Mouse (Mus musculus): ENCODE data around the gene Jmjd8. TPM values are rescaled to one million over a fixed set of nuclear protein-coding genes. Genes with fewer than 3 reads are reported as not detected.
"Not testable (repeated sequence)": the region's sequence is repeated elsewhere in the genome, so short reads cannot be mapped to it uniquely, and the experiment has no call there.

Gene Jmjd8
- polyA plus RNA-seq, 1 experiment from 2014 or later, result 72.8 TPM

DNA sequence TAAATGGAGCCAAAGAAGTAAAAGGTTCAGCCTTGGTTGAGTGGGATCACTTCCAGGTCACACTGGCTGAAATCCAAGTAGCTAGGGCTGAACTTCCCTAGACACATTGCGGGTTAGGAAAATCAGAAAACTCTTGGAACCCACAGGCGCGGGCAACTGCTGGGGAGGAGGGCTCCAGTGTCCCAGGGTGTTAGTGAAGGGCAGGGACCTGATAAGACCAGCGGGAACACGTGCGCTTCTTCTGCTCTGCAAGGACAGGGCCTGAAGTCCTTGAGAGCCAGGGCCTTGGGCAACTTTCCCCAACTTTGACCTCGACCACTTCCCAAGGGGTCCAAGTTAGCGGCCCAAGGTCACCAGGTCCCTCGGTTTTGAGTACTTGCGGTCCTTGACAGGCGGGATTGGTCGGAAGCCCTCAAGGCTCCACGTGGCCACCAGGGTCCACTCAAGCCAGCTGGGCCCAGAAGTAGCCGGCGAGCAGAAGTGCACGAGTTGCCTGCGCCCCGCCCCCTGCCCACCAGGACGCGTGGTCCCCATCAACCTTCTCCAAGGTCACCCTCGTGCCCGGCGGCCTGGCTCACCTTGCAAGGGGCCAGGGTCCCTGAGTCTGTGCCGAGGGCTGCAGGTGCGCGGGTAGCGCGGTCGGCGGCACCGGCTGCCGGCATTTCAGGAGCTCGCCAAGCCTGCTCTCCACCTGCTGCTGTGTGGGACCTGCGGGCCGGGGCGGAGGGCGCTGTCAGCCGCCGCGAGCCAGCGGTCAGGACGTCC lies 39.4 kb downstream of the Jmjd8 start:
- no peaks in the 10 kb centered on the region for H3K36me3 ChIP-seq
- WGBS, result 1% methylated on average over 38 of the region's 42 CpGs
- peak; percentile 5 for ATAC-seq
- H3K4me1 ChIP-seq (replicated peaks), result peaks cover 17% of the 10 kb centered on the region
- peak overlapping the region; percentile 92 for H3K4me2 ChIP-seq (replicated peaks)
- peaks cover 9% of the 10 kb centered on the region; the same call in 1 of the 2 replicates for H3K27me3 ChIP-seq
- H3K4me3 ChIP-seq (replicated peaks), result peak overlapping the region; percentile 87
- H3K9me3 ChIP-seq, result no peaks in the 10 kb centered on the region
- H3K9ac ChIP-seq (replicated peaks), result peak overlapping the region; percentile 82
- peak overlapping the region; percentile 45 for H3K27ac ChIP-seq

DNA sequence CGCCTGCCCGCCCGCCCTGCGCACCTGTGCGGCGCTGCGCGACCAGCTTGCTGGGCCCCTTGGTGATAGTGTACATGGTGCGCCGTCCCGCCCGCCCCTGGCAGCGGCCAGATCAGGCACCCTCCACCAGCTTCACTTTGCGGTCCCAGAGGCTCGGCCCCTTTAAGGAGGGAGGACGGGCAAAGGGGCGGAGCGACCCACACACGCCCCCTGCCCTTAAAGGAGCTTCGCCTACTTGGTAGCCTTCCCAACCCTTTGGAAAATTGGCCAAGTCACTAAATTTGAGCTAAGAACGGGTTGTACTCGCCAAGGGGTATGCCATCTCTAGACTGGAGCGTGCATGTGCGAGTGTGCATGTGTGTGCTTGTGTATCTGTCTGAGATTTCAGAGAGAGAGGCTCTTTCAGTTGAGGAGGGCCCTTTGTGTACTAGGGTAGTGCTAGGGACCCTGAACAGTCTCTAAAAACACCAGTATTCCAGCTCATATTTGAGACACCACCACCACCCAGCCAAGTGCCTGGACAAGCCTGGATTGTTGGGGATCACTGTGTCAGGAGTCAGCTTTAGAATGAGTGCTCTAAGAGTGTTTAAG lies 40.0 kb downstream of the Jmjd8 start, which contains the start of gene Mcrip2:
TSS of gene Mcrip2 (minus strand) at position 164 of the 591 bp plus-strand sequence.
- WGBS, result 1% methylated on average over 22 of the region's 24 CpGs
- no peaks in the 10 kb centered on the region for H3K36me3 ChIP-seq
- peaks cover 9% of the 10 kb centered on the region; the same call in 1 of the 2 replicates for H3K27me3 ChIP-seq
- H3K4me1 ChIP-seq (replicated peaks), result peaks cover 18% of the 10 kb centered on the region
- H3K9me3 ChIP-seq, result no peaks in the 10 kb centered on the region
- H3K4me3 ChIP-seq (replicated peaks), result peak within 1 kb of the TSS; percentile 87
- H3K27ac ChIP-seq, result peak within 1 kb of the TSS; percentile 45
- ATAC-seq, result peak; percentile 90
- peak within 1 kb of the TSS; percentile 92 for H3K4me2 ChIP-seq (replicated peaks)
- H3K9ac ChIP-seq (replicated peaks), result peak within 1 kb of the TSS; percentile 82

DNA sequence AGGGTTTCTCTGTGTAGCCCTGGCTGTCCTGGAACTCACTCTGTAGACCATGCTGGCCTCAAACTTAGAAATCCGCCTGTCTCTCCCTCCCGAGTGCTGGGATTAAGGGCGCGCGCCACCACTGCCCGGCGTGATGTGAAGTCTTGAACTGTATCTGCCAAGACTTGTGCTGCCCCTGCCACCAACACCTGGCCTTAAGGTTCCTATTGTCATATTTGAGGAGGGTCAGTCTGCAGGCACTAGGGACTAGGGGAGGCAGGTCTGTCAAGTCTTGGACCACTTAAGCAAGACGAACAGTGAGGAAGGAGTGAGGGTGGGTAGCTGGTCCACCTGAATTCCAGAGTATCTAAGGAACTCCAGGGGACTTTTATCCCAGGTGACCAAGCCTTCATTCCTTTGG lies 40.8 kb downstream of the Jmjd8 start:
- no peak overlapping the region for H3K4me2 ChIP-seq (replicated peaks)
- WGBS, result 83% methylated on average over 8 of the region's 8 CpGs
- H3K9ac ChIP-seq (replicated peaks), result no peak overlapping the region
- ATAC-seq, result no peak
- H3K9me3 ChIP-seq, result no peaks in the 10 kb centered on the region
- H3K36me3 ChIP-seq, result no peaks in the 10 kb centered on the region
- peaks cover 9% of the 10 kb centered on the region; the same call in 1 of the 2 replicates for H3K27me3 ChIP-seq
- peaks cover 26% of the 10 kb centered on the region for H3K4me1 ChIP-seq (replicated peaks)
- no peak overlapping the region for H3K4me3 ChIP-seq (replicated peaks)
- no peak overlapping the region for H3K27ac ChIP-seq

DNA sequence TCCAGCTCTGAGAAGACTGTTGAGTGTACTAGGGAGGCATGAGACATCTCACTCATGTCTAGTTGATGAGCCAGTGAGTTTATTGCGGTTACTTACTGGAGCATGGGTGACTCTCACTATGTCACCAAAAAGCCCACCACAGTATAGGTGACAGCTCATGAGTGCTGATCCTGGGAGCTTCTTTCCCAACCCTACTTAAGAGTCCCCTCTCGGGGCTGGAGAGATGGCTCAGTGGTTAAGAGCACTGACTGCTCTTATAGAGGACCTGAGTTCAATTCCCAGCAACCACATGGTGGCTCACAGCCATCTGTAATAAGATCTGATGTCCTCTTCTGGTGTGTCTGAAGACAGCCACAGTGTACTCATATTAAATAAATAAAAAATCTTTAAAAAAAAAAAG lies 41.3 kb downstream of the Jmjd8 start:
- ATAC-seq, result no peak
- H3K27ac ChIP-seq, result no peak overlapping the region
- H3K27me3 ChIP-seq, result peaks cover 9% of the 10 kb centered on the region; the same call in 1 of the 2 replicates
- H3K4me2 ChIP-seq (replicated peaks), result no peak overlapping the region
- WGBS, result 90% methylated on average over 2 of the region's 2 CpGs
- H3K9ac ChIP-seq (replicated peaks), result no peak overlapping the region
- peaks cover 27% of the 10 kb centered on the region for H3K4me1 ChIP-seq (replicated peaks)
- H3K4me3 ChIP-seq (replicated peaks), result no peak overlapping the region
- no peaks in the 10 kb centered on the region for H3K36me3 ChIP-seq
- H3K9me3 ChIP-seq, result no peaks in the 10 kb centered on the region

DNA sequence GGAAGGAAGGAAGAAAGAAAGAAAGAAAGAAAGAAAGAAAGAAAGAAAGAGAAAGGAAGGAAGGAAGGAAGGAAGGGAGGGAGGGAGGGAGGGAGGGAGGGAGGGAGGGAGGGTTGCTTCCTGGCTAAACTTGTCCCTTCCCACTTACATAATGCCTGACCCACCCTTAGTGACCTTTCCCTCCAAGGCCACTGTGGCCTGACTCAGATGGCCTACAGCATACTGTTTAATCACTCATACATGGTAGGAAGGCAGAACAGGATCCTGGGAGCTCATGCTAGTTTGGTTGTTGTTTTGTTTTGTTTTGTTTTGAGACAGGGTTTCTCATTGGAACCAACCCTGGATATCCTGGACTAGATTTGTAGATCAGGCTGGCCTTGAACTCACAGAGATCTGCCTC lies 42.9 kb downstream of the Jmjd8 start:
- ATAC-seq; H3K27ac ChIP-seq; H3K9me3 ChIP-seq; H3K4me3 ChIP-seq (replicated peaks); H3K36me3 ChIP-seq; H3K27me3 ChIP-seq; H3K9ac ChIP-seq (replicated peaks); H3K4me2 ChIP-seq (replicated peaks): not testable (repeated sequence)
- H3K4me1 ChIP-seq (replicated peaks), result peaks cover 36% of the 10 kb centered on the region

DNA sequence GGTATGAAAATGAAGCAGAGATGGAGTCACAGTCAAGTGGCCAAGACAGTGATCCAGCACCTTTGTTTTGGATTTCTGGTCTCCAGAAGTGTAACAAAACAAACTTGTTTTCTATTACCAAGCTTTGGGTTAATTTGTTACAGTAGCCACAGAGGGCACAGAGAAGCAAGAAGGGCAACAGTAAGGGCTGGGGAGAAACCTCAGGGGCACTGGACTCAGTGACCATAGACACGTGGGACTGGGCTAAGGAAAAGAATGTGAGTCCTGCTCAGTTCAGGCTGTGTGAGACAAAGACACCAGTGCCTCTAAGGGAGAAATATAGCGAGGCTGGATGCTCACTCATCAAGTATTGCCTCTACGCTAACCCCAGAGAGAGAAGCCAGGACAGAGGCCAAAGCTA lies 44.0 kb downstream of the Jmjd8 start:
- H3K36me3 ChIP-seq, result peaks cover 2% of the 10 kb centered on the region
- no peaks in the 10 kb centered on the region for H3K9me3 ChIP-seq
- ATAC-seq, result no peak
- H3K4me3 ChIP-seq (replicated peaks), result no peak overlapping the region
- WGBS, result 82% methylated on average over 3 of the region's 3 CpGs
- peaks cover 38% of the 10 kb centered on the region for H3K4me1 ChIP-seq (replicated peaks)
- H3K27ac ChIP-seq, result no peak overlapping the region
- no peak overlapping the region for H3K4me2 ChIP-seq (replicated peaks)
- peaks cover 3% of the 10 kb centered on the region; the same call in 1 of the 2 replicates for H3K27me3 ChIP-seq
- no peak overlapping the region for H3K9ac ChIP-seq (replicated peaks)

DNA sequence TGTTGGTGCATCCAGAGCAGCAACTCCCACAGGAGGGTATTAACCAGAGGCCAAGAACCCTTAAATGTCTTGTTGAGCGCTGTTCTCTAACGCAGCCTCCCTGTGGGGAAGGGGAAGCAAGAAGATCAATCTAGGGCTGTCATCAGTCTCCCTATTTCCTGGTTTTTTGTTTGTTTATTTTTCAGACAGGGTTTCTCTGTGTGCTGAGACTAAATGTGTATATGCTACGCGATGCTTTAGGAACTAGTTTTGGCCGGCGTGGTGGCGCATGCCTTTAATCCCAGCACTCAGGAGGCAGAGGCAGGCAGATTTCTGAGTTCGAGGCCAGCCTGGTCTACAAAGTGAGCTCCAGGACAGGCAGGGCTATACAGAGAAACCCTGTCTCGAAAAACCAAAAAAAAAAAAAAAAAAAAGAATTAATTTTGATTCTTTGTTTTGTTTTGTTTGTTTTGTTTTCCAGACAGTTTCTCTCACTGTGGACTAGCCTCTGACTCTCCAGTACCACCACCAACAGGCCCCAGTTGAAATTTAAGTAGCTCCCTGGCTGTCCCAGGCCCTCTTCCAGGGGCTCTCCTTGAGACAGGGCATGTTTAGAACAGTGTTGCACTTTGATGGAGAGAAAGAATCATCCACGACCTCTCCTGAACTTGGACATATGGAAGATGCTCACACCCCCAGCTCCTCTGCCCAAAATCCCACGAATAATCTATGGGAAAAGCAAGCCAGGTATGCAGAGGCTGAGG lies 44.9 kb downstream of the Jmjd8 start:
- no peak for ATAC-seq
- 79% methylated on average over 11 of the region's 11 CpGs for WGBS
- peak overlapping the region; percentile 80 for H3K4me3 ChIP-seq (replicated peaks)
- H3K9ac ChIP-seq (replicated peaks), result peak overlapping the region; percentile 69; the same call in 1 of the 2 replicates
- peaks cover 11% of the 10 kb centered on the region for H3K36me3 ChIP-seq
- H3K4me2 ChIP-seq (replicated peaks), result peak overlapping the region; percentile 95
- no peaks in the 10 kb centered on the region for H3K9me3 ChIP-seq
- H3K27me3 ChIP-seq, result no peaks in the 10 kb centered on the region
- H3K27ac ChIP-seq, result no peak overlapping the region
- H3K4me1 ChIP-seq (replicated peaks), result peaks cover 31% of the 10 kb centered on the region

DNA sequence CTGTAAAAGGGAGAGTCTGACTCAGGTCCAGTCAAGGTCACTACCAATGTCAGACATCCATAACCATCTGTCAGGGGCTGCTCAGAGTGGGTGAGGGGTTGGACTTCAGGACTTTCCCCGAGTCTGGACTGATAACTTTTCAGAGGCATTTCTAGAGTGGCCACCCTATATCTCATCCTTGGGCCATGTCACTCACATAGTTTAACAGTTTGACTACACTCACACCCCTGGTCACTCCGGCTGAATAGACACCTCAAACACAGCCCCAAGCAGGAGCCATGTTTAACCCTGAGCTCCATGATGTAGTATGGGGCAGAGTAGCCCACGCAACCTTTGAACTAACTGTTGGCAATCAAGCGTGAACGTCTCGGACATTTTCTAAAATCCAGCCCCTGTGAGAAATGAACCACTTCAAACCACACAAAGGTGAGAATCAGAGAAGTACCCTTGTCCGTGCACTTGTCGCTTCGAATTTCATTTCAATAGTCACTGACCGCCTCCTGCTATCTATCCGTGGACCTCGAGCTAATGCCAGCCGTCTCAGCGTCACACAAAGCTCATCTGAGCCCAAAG lies 45.6 kb downstream of the Jmjd8 start:
- Histone ChIP-seq H3K4me2 (replicated peaks) (peak overlapping the region; percentile 95), H3K9me3 (no peaks in the 10 kb centered on the region), H3K36me3 (peaks cover 18% of the 10 kb centered on the region), H3K4me1 (replicated peaks) (peaks cover 25% of the 10 kb centered on the region), H3K27me3 (no peaks in the 10 kb centered on the region), H3K9ac (replicated peaks) (peak overlapping the region; percentile 69), H3K4me3 (replicated peaks) (peak overlapping the region; percentile 80), H3K27ac (peak overlapping the region; percentile 95)
- 6% methylated on average over 14 of the region's 14 CpGs for WGBS
- ATAC-seq, result peak; percentile 12; the same call in 1 of the 2 replicates

DNA sequence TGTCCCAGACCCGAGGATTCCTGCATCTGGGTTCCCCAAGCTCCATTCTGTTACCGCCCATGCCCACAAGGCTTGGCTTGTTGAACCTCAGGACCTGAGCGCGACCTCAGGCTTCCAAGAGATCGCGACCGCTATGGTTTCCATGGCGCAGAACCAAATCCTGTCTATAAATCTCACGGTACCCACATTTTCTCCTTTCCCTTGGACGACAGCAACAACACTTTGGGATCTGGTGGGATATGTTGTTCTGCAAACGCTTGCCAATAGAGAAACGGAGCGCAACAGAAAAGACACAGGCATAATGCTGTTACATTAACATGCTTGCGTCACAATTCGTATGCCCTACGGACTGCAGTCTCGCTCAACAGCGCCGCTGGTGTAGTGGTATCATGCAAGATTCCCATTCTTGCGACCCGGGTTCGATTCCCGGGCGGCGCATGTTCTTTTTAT lies 46.1 kb downstream of the Jmjd8 start, which contains the start of gene Mettl26:
TSS of gene Mettl26 (plus strand) at position 354 of the 450 bp plus-strand sequence.
- Histone ChIP-seq H3K4me2 (replicated peaks) (peak within 1 kb of the TSS; percentile 95), H3K9me3 (no peaks in the 10 kb centered on the region), H3K4me1 (replicated peaks) (peaks cover 26% of the 10 kb centered on the region), H3K4me3 (replicated peaks) (peak within 1 kb of the TSS; percentile 80), H3K27me3 (no peaks in the 10 kb centered on the region), H3K36me3 (peaks cover 23% of the 10 kb centered on the region), H3K9ac (replicated peaks) (peak within 1 kb of the TSS; percentile 90), H3K27ac (peak within 1 kb of the TSS; percentile 95)
- ATAC-seq, result peak; percentile 53
- WGBS, result under 1% methylated on average over 25 of the region's 25 CpGs

DNA sequence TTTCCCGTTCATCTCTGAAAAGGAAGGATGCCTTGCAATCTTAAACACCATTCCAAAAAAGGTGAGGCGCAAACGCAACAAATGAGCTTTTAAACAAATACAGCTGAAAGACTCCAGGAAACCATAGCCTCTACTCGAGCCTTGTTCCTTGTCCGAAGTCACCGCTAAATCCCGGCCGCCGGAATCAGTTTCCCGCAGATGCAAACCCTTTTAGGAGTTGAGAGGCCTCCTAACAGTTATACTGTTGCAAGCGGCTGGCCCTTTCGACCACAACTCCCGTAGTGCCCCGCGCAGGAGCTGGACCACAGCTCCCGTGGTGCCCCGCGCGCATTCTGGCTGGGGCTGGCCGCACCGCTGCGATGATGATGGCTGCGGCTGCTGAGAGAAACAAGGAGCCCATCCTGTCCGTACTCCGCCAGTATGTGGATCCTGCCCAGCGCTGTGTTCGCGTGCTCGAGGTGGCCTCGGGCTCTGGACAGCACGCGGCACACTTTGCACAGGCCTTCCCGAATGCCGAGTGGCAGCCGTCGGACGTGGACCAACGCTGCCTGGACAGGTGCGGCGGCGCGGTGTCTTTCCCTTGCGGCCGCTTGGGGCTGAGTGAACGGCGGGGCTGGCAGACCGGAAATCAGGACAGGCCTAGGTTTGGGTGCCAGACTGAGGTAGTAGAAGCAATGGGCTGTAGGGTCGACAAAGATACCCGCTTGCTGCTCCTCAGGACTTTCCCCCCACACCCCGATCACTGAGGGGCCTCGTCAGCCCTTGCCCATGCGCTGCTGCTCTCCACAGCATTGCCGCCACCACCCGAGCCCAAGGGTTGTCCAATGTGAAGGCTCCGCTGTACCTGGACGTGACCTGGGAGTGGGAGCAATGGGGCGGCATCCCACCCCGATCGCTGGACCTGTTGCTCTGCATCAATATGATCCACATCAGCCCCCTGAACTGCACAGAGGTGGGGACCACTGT lies 46.8 kb downstream of the Jmjd8 start:
- under 1% methylated on average over 59 of the region's 59 CpGs for WGBS
- H3K36me3 ChIP-seq, result peaks cover 27% of the 10 kb centered on the region
- H3K27me3 ChIP-seq, result no peaks in the 10 kb centered on the region
- H3K4me1 ChIP-seq (replicated peaks), result peaks cover 33% of the 10 kb centered on the region
- peak; percentile 94 for ATAC-seq
- H3K4me2 ChIP-seq (replicated peaks), result peak overlapping the region; percentile 95
- peak overlapping the region; percentile 90 for H3K9ac ChIP-seq (replicated peaks)
- H3K4me3 ChIP-seq (replicated peaks), result peak overlapping the region; percentile 80
- peak overlapping the region; percentile 95 for H3K27ac ChIP-seq
- H3K9me3 ChIP-seq, result no peaks in the 10 kb centered on the region
